Mouse (Mus musculus): ENCODE data around the gene Tomm20.

DNA sequence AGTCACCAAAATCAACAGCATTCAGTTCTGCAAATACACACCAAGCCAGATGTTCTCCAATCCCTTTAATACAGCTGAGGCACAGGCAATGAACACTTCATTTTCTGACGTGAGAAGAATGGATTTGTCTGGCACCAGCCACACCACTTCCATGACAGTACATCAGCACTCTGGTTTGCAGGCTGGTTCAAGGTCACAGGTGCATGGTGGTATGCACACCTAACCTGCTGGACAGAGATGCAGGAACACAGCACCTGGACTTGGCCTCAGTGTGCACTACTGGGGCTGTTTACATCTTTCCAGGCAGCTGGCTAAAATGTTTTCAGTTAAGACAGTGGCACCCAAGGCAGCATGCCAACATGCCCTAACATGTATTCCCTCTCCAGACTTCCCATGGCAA lies 13.0 kb downstream of the Tomm20 start:
- no peak for TF ChIP-seq TAL1 (IDR thresholded peaks at IDR 0.05; ENCODE audit: low read length)
- no peak for TF ChIP-seq GATA1 (IDR thresholded peaks at IDR 0.05; ENCODE audit: low read length)

Data from erythroblast, embryonic 14.5 days (primary cell).